Mouse (Mus musculus): ENCODE data around the gene Tmem192. TPM values are rescaled to one million over a fixed set of nuclear protein-coding genes. Genes with fewer than 3 reads are reported as not detected.
"Not testable (repeated sequence)": the region's sequence is repeated elsewhere in the genome, so short reads cannot be mapped to it uniquely, and the experiment has no call there.

Tmem192 gene
- polyA plus RNA-seq, 1 experiment from 2014 or later = 28.1 TPM

DNA sequence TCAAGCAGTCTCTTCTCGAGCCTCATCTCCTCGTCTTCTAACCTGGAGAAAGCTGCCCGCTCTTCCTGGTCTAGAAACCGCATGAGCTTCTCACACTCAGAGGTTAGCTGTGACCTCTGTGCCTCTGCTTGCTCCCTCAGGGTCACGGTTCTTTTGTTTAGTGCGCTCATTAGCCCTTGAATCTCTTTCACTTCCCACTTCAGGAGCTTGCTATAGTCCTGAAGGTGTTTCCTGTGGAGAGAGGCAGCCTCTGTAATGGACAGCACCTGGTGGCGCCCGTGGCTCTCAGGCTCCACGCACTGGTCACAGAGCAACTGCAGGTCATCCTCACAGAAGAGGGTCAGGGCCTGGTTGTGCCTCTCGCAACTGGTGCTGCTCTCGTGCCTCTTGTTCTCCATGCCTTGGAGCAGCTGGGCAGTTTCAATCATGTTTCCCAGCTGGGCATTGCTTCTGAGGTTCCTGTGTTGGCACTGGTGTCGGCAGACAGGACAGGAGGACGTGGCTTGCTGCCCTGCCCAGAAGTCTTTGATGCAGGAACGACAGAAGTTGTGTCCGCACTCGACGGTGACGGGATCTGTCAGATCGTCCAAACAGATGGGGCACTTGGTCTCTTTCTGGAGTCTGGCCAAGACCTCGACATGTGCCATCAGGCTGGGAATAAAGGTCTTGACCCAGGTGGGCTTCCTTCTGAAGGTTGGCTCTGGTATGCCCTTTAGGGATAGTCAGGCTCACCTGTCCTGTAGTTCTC lies 36.3 kb downstream of the Tmem192 start:
- Histone ChIP-seq H3K4me1 (no peaks in the 10 kb centered on the region), H3K4me3 (replicated peaks) (no peak overlapping the region), H3K36me3 (no peaks in the 10 kb centered on the region), H3K27ac (no peak overlapping the region), H3K9me3 (replicated peaks) (no peaks in the 10 kb centered on the region), H3K4me2 (no peak overlapping the region), H3K9ac (no peak overlapping the region), H3K27me3 (no peaks in the 10 kb centered on the region)
- WGBS = 78% methylated on average over 20 of the region's 20 CpGs
- ATAC-seq (replicated peaks; ENCODE audit: low FRiP score) = no peak

DNA sequence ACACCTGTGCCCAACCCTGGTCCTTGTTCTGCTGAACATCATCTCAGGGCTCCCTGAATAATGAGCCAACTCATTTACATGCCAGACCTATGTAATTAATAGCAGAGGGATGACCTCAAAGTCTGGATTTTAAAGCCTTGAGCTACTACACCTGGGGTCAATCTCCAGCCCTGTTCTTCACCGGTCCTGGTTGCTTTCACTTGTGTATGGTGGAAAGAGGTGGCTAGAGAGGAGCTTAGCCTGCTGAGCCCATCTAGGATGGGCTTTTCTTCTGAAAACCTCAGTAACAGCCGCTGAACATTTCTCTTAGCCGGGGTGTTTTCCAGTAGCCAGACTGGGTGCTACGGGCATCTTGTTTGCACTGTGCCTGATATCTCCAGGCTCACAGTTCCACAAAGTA lies 40.7 kb downstream of the Tmem192 start, which contains the start of gene Trim75:
Gene Trim75 (minus strand): TSS at position 101 of the 400 bp plus-strand sequence.
- Histone ChIP-seq H3K27me3 (no peaks in the 10 kb centered on the region), H3K4me3 (replicated peaks) (no peak within 1 kb of the TSS), H3K9me3 (replicated peaks) (no peaks in the 10 kb centered on the region), H3K9ac (no peak within 1 kb of the TSS), H3K4me2 (no peak within 1 kb of the TSS), H3K27ac (no peak within 1 kb of the TSS), H3K36me3 (no peaks in the 10 kb centered on the region), H3K4me1 (no peaks in the 10 kb centered on the region)
- ATAC-seq (replicated peaks; ENCODE audit: low FRiP score) = no peak
- WGBS = 87% methylated on average over 4 of the region's 4 CpGs

DNA sequence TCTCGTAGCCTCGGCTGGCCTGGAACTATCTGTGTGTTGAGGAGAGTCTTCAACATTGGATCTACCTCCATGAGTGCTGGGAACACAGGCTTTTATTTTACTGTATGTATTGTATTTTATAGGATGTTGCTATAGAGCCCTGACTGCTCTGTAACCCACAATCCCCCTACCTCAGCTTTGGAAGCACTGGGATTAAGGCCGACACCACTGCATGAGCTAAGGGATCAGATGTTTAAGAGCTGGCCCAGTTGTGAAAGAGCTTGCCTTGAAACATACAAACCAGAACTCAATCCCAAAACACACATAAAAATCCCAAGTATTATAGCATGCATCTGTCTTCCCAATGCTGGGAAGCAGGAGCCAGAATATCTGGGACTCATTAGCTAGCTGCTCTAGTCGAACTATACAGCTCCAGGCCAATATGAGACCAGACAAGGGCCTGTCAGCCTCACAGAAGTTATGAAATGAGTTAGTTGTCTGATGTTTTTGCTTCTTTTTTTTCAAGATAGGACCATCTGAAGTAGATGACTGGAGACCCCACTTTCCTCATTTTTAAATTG lies 51.9 kb downstream of the Tmem192 start:
- 82% methylated on average over 4 of the region's 4 CpGs for WGBS
- no peak for ATAC-seq (replicated peaks; ENCODE audit: low FRiP score)
- no peaks in the 10 kb centered on the region for H3K36me3 ChIP-seq

DNA sequence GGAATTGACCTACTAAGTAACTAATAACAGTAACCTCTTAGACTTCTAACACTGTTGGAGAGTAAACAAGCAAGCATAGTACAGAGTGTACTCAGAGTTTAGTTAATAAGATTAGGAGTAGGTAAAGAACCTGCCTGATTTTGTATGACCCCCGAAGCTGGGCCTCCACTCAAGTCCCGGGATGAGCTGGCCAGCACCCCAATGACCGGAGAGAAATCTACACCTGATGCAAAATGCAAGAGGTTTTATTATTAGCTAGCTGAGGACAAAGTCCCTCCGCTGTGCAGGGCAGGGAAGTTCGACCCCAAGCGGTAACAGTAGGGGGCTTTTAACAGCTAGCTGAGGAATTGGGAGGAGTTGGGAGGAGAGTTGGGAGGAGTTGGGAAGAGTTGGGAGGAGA lies 60.6 kb downstream of the Tmem192 start:
- 76% methylated on average over 6 of the region's 6 CpGs for WGBS
- ATAC-seq (replicated peaks; ENCODE audit: low FRiP score) = not testable (repeated sequence)

More for the DNA sequence above, 51.9 kb downstream of the Tmem192 start:
- H3K4me3 ChIP-seq (replicated peaks) = no peak overlapping the region
- no peaks in the 10 kb centered on the region for H3K9me3 ChIP-seq (replicated peaks)
- H3K4me2 ChIP-seq = no peak overlapping the region
- H3K4me1 ChIP-seq = no peaks in the 10 kb centered on the region
- no peak overlapping the region for H3K27ac ChIP-seq
- H3K27me3 ChIP-seq = no peaks in the 10 kb centered on the region
- H3K9ac ChIP-seq = no peak overlapping the region

DNA sequence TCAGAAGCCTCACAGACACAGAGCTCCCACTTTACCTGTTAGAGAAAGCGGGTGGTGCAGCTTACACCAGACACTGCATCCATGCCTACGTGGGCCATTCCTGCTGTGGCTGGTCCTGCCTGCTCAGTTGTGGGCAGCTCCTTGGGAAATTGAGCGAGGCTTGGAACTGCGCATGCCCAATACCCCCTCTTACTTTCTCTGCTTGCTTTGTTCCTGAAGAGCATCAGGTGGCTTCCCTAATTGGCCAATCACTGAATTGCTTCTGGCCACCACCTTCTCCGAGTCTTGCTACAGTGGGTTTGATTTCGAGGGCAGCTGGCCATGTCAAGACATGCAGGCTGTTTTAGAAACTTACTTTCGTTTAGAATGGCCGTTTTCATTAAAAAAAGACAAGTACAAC lies 71.4 kb downstream of the Tmem192 start, which contains the start of the genes Trim61 and Trim60:
Gene Trim61 (minus strand): TSS at position 101 of the 400 bp plus-strand sequence.
Gene Trim60 (minus strand): TSS at position 162 of the 400 bp plus-strand sequence.
- no peaks in the 10 kb centered on the region for H3K36me3 ChIP-seq
- 89% methylated on average over 8 of the region's 8 CpGs for WGBS
- H3K4me2 ChIP-seq = no peak within 1 kb of the TSS

More for the DNA sequence above, 60.6 kb downstream of the Tmem192 start:
- H3K27me3 ChIP-seq; H3K9me3 ChIP-seq (replicated peaks); H3K4me2 ChIP-seq; H3K9ac ChIP-seq; H3K4me3 ChIP-seq (replicated peaks); H3K36me3 ChIP-seq; H3K4me1 ChIP-seq; H3K27ac ChIP-seq: not testable (repeated sequence)

More for the DNA sequence above, 71.4 kb downstream of the Tmem192 start, which contains the start of the genes Trim61 and Trim60:
- H3K4me3 ChIP-seq (replicated peaks) = no peak within 1 kb of the TSS
- ATAC-seq (replicated peaks; ENCODE audit: low FRiP score) = no peak
- H3K9me3 ChIP-seq (replicated peaks) = no peaks in the 10 kb centered on the region
- no peak within 1 kb of the TSS for H3K9ac ChIP-seq
- no peaks in the 10 kb centered on the region for H3K27me3 ChIP-seq
- no peak within 1 kb of the TSS for H3K27ac ChIP-seq
- H3K4me1 ChIP-seq = no peaks in the 10 kb centered on the region

Other genes starting within 250 kb of the Tmem192 start
- 87.6 and 94.4 TPM in 2 replicates for gene Msmo1, start 213.4 kb upstream of the Tmem192 start, polyA plus RNA-seq (2015; fragmentation: Nextera tagmentation; extraction: Ambion mirVana)
- 15.3 and 16.1 TPM in 2 replicates for gene Klhl2, start 97.2 kb upstream of the Tmem192 start, polyA plus RNA-seq (2015; fragmentation: Nextera tagmentation; extraction: Ambion mirVana)
- not detected in 2 replicates for gene Trim75, start 40.6 kb downstream of the Tmem192 start, polyA plus RNA-seq (2015; fragmentation: Nextera tagmentation; extraction: Ambion mirVana)
- 0.18 and 0.25 TPM in 2 replicates for gene Trim61, start 71.3 kb downstream of the Tmem192 start, polyA plus RNA-seq (2015; fragmentation: Nextera tagmentation; extraction: Ambion mirVana)
- 0.05 TPM in 1 of 2 replicates, not detected in the other for gene Trim60, start 71.4 kb downstream of the Tmem192 start, polyA plus RNA-seq (2015; fragmentation: Nextera tagmentation; extraction: Ambion mirVana)
- 10.3 and 14.9 TPM in 2 replicates for gene Apela, start 90.2 kb downstream of the Tmem192 start, polyA plus RNA-seq (2015; fragmentation: Nextera tagmentation; extraction: Ambion mirVana)
- not detected in 2 replicates for gene Gm10663, start 127.8 kb downstream of the Tmem192 start, polyA plus RNA-seq (2015; fragmentation: Nextera tagmentation; extraction: Ambion mirVana)
- 0.10 and 2.1 TPM in 2 replicates for gene BC030870, start 182.4 kb downstream of the Tmem192 start, polyA plus RNA-seq (2015; fragmentation: Nextera tagmentation; extraction: Ambion mirVana)